Mouse (Mus musculus) forebrain, embryonic 14.5 days (tissue): ENCODE data around the gene Acox3. TPM values are rescaled to one million over a fixed set of nuclear protein-coding genes. Genes with fewer than 3 reads are reported as not detected.

Source experiments
- ATAC-seq: fragments of 200-750 bp; cut with Nextera tagmentation; 2 replicates; pipeline ENCODE4 v1.8.0; 2017; ENCODE audit warnings: mild to moderate bottlenecking, moderate library complexity
- DNase-seq: peaks from one replicate; pipeline ENCODE4 v3.0.0-alpha.2; 2015; ENCODE audit warnings: low spot score
- H3K27ac ChIP-seq: fragments of 300-500 bp; sonication (generic); 2 replicates; pipeline ENCODE4 v1.5.1; 2014; ENCODE audit warnings: low read depth, mild to moderate bottlenecking, control low read depth, low read length, moderate library complexity
- H3K27me3 ChIP-seq: fragments of 300-500 bp; sonication (generic); replicated peaks from 2 replicates; pipeline ENCODE4 v1.6.1; 2014; ENCODE audit warnings: low read length, control low read depth, mixed read lengths; ENCODE audit not compliant: control insufficient read depth, insufficient read depth
- H3K36me3 ChIP-seq: fragments of 300-500 bp; sonication (generic); 2 replicates; pipeline ENCODE4 v1.6.1; 2014; ENCODE audit warnings: low read length, control low read depth; ENCODE audit not compliant: control insufficient read depth, insufficient read depth
- H3K4me1 ChIP-seq: fragments of 300-500 bp; sonication (generic); 2 replicates; pipeline ENCODE4 v1.6.1; 2014; ENCODE audit warnings: antibody characterized with exemption, low read length, control low read depth; ENCODE audit not compliant: control insufficient read depth, insufficient read depth
- H3K4me2 ChIP-seq: fragments of 300-500 bp; sonication (generic); 2 replicates; pipeline ENCODE4 v1.6.1; 2014; ENCODE audit warnings: mild to moderate bottlenecking, control low read depth, low read length
- H3K4me3 ChIP-seq: fragments of 300-500 bp; sonication (generic); 2 replicates; pipeline ENCODE4 v1.5.1; 2014; ENCODE audit warnings: low read depth, low read length, control low read depth
- H3K9ac ChIP-seq: fragments of 300-500 bp; sonication (generic); 2 replicates; pipeline ENCODE4 v1.6.1; 2014; ENCODE audit warnings: mild to moderate bottlenecking, low read length, control low read depth, moderate library complexity
- H3K9me3 ChIP-seq: fragments of 300-500 bp; sonication (generic); replicated peaks from 2 replicates; pipeline ENCODE4 v1.6.1; 2016; ENCODE audit warnings: low read length, control low read depth, mixed read lengths; ENCODE audit not compliant: control insufficient read depth
- WGBS: fragments of 180-500 bp; shearing (Covaris S2); extraction: QIAGEN DNeasy Blood & Tissue Kit; methylation state at CpG from one replicate; pipeline ENCODE4 v1.1.7; 2014; 5-methylcytosine and 5-hydroxymethylcytosine counted together
- polyA plus RNA-seq: library from polyadenylated mRNA; unstranded; fragments of >200 nt; fragmentation: Nextera tagmentation; extraction: Ambion mirVana; gene quantifications from 2 replicates; pipeline ENCODE4 v1.2.1, GENCODE M21; 2014

Acox3 gene
- polyA plus RNA-seq, 1 experiment from 2014 or later, result 14.5 TPM

GRCm38 (mm10) chr5:35551855-35552837 lies 30.7 kb upstream of the Acox3 start:
- H3K9ac ChIP-seq, result no peak overlapping the region
- no peak overlapping the region for H3K27ac ChIP-seq
- H3K9me3 ChIP-seq, result no peaks in the 10 kb centered on the region
- DNase-seq (no peak), ATAC-seq (no peak)
- H3K4me2 ChIP-seq, result no peak overlapping the region
- H3K36me3 ChIP-seq, result peaks cover 13% of the 10 kb centered on the region
- WGBS, result 53% methylated on average over 7 of the region's 7 CpGs
- H3K4me3 ChIP-seq, result no peak overlapping the region
- H3K4me1 ChIP-seq, result no peaks in the 10 kb centered on the region
- no peaks in the 10 kb centered on the region for H3K27me3 ChIP-seq

GRCm38 (mm10) chr5:35552838-35553539 lies 29.9 kb upstream of the Acox3 start:
- H3K9me3 ChIP-seq, result no peaks in the 10 kb centered on the region
- H3K4me2 ChIP-seq, result no peak overlapping the region
- ATAC-seq, result no peak

GRCm38 (mm10) chr5:35556393-35556792 lies 26.4 kb upstream of the Acox3 start:
- no peak for DNase-seq
- ATAC-seq, result no peak
- Histone ChIP-seq H3K9ac (no peak overlapping the region), H3K36me3 (peaks cover 38% of the 10 kb centered on the region), H3K27me3 (no peaks in the 10 kb centered on the region), H3K4me1 (no peaks in the 10 kb centered on the region), H3K9me3 (no peaks in the 10 kb centered on the region), H3K4me3 (no peak overlapping the region), H3K4me2 (no peak overlapping the region), H3K27ac (no peak overlapping the region)
- WGBS, result 87% methylated on average over 7 of the region's 7 CpGs

More at GRCm38 (mm10) chr5:35552838-35553539, 29.9 kb upstream of the Acox3 start:
- Histone ChIP-seq H3K36me3 (peaks cover 21% of the 10 kb centered on the region), H3K4me3 (no peak overlapping the region), H3K9ac (no peak overlapping the region), H3K27ac (no peak overlapping the region), H3K4me1 (no peaks in the 10 kb centered on the region), H3K27me3 (no peaks in the 10 kb centered on the region)
- WGBS, result 84% methylated on average over 4 of the region's 4 CpGs
- DNase-seq, result no peak

GRCm38 (mm10) chr5:35557946-35558621 lies 24.8 kb upstream of the Acox3 start:
- no peaks in the 10 kb centered on the region for H3K27me3 ChIP-seq
- peak; percentile 43 for DNase-seq

GRCm38 (mm10) chr5:35559447-35559846 lies 23.4 kb upstream of the Acox3 start:
- no peak overlapping the region for H3K9ac ChIP-seq
- no peak for DNase-seq
- H3K9me3 ChIP-seq, result no peaks in the 10 kb centered on the region
- no peaks in the 10 kb centered on the region for H3K27me3 ChIP-seq
- no peak overlapping the region for H3K4me2 ChIP-seq
- ATAC-seq, result no peak
- peaks cover 63% of the 10 kb centered on the region for H3K36me3 ChIP-seq
- no peaks in the 10 kb centered on the region for H3K4me1 ChIP-seq
- WGBS, result 91% methylated on average over 8 of the region's 8 CpGs
- H3K27ac ChIP-seq, result no peak overlapping the region
- H3K4me3 ChIP-seq, result no peak overlapping the region

More at GRCm38 (mm10) chr5:35557946-35558621, 24.8 kb upstream of the Acox3 start:
- peaks cover 55% of the 10 kb centered on the region for H3K36me3 ChIP-seq
- H3K9me3 ChIP-seq, result no peaks in the 10 kb centered on the region
- H3K27ac ChIP-seq, result no peak overlapping the region
- H3K4me2 ChIP-seq, result no peak overlapping the region
- no peak for ATAC-seq
- no peak overlapping the region for H3K9ac ChIP-seq
- H3K4me3 ChIP-seq, result no peak overlapping the region
- WGBS, result 58% methylated on average over 13 of the region's 13 CpGs
- no peaks in the 10 kb centered on the region for H3K4me1 ChIP-seq

GRCm38 (mm10) chr5:35562616-35563015 lies 20.2 kb upstream of the Acox3 start:
- Histone ChIP-seq H3K27me3 (no peaks in the 10 kb centered on the region), H3K4me2 (no peak overlapping the region), H3K4me3 (no peak overlapping the region), H3K4me1 (no peaks in the 10 kb centered on the region), H3K27ac (no peak overlapping the region), H3K9me3 (no peaks in the 10 kb centered on the region), H3K36me3 (peaks cover 81% of the 10 kb centered on the region), H3K9ac (no peak overlapping the region)
- ATAC-seq, result no peak
- 90% methylated on average over 2 of the region's 2 CpGs for WGBS
- DNase-seq, result no peak

- Histone ChIP-seq H3K27me3 (no peaks in the 10 kb centered on the region), H3K4me3 (no peak overlapping the region), H3K9me3 (no peaks in the 10 kb centered on the region), H3K27ac (no peak overlapping the region), H3K4me1 (no peaks in the 10 kb centered on the region), H3K36me3 (peaks cover 86% of the 10 kb centered on the region), H3K4me2 (no peak overlapping the region), H3K9ac (no peak overlapping the region)
- ATAC-seq (no peak), DNase-seq (peak; percentile 63)
- 0% methylated on average over 1 of the region's 1 CpGs for WGBS
These were observed 19.4 kb upstream of the Acox3 start for GRCm38 (mm10) chr5:35563449-35563848.

- no peak overlapping the region for H3K4me3 ChIP-seq
- H3K4me2 ChIP-seq, result no peak overlapping the region
- H3K36me3 ChIP-seq, result peaks cover 89% of the 10 kb centered on the region
- no peaks in the 10 kb centered on the region for H3K4me1 ChIP-seq
- H3K9me3 ChIP-seq, result no peaks in the 10 kb centered on the region
- no peak overlapping the region for H3K9ac ChIP-seq
- no peak for ATAC-seq
- no peak overlapping the region for H3K27ac ChIP-seq
- 93% methylated on average over 9 of the region's 9 CpGs for WGBS
- no peak for DNase-seq
- no peaks in the 10 kb centered on the region for H3K27me3 ChIP-seq
These were observed 17.6 kb upstream of the Acox3 start for GRCm38 (mm10) chr5:35565217-35565616.
